Mouse (Mus musculus): ENCODE results near the gene Heg1.

The Heg1 gene

DNA sequence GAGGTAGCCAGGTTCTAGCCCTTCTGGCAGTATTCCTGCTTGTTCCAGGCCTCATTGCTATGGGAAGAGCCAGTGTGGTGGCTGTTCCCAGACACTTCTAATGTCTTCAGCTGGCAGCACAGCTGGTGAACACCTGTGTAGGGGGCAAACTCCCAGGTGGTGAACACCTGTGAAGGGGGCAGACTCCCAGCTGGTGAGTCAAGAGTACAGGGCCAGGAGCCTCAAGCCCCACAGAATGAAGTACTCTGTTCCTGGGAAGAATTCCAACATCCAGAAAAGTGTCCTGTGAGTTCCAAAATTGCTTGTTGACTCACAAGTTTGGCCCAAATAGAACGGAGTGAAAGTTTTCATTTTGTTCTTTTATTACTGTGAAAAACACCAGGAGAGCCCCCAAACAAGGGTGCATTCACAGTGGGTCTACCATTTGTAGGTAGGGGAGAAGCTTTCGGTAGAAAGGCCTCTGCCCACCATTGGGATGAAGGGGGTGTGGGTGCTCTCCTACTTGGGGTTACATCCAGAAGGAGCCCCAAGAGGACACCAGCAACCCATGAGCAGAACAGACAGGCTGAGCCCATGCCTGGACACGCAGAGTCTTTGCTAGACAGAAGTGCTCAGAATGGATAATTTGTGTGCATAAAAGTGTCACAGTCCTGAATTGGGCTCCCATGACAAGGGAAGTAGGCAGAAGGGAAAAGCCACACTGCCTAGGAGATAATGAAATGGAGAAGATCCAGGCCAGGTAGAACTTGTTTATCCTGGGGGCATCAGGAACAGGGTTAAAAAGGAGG, 84.5 kb downstream of the Heg1 start:
- Histone ChIP-seq H3K36me3 (ENCODE audit: insufficient read depth, low read length) (no peaks in the 10 kb centered on the region), H3K9me3 (ENCODE audit: low read length) (no peaks in the 10 kb centered on the region), H3K4me1 (replicated peaks; ENCODE audit: low read depth, low read length) (peaks cover 41% of the 10 kb centered on the region), H3K27me3 (ENCODE audit: insufficient read depth, low read length) (peaks cover 24% of the 10 kb centered on the region), H3K4me3 (replicated peaks; ENCODE audit: low read length) (no peak overlapping the region)
- TF ChIP-seq POU5F1 (IDR thresholded peaks at IDR 0.05; ENCODE audit: borderline replicate concordance, low read length): no peak
- TF ChIP-seq CTCF (conservative IDR thresholded peaks at IDR 0.05; ENCODE audit: low read length): no peak
- TF ChIP-seq NANOG (IDR thresholded peaks at IDR 0.05; ENCODE audit: borderline replicate concordance, low read length): no peak

DNA sequence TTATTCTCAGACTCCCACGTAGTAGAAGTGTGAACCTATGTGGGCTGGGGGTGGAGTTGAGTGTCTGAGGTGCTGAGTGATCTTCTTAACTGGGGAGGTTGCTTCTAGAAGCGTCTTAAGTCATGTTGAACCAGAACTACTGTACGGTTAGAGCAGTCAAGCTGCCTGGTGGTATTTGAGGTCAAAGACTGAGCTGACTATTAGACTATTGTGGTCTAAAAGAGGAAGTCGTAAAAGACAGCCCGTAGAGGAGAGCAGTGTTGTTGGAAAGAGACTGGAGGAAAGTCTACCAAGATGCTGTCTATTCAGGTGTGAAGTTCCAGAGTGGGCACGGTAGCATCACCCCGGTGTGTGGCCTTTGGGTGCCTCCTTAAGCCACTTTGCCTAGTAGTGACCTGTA, 85.7 kb downstream of the Heg1 start:
- TF ChIP-seq CTCF (conservative IDR thresholded peaks at IDR 0.05; ENCODE audit: low read length): no peak
- TF ChIP-seq NANOG (IDR thresholded peaks at IDR 0.05; ENCODE audit: borderline replicate concordance, low read length): no peak
- no peak for TF ChIP-seq POU5F1 (IDR thresholded peaks at IDR 0.05; ENCODE audit: borderline replicate concordance, low read length)
- no peak overlapping the region for H3K4me3 ChIP-seq (replicated peaks; ENCODE audit: low read length)
- no peaks in the 10 kb centered on the region for H3K36me3 ChIP-seq (ENCODE audit: insufficient read depth, low read length)
- peaks cover 36% of the 10 kb centered on the region for H3K4me1 ChIP-seq (replicated peaks; ENCODE audit: low read depth, low read length)
- peaks cover 24% of the 10 kb centered on the region for H3K27me3 ChIP-seq (ENCODE audit: insufficient read depth, low read length)
- H3K9me3 ChIP-seq (ENCODE audit: low read length): no peaks in the 10 kb centered on the region

DNA sequence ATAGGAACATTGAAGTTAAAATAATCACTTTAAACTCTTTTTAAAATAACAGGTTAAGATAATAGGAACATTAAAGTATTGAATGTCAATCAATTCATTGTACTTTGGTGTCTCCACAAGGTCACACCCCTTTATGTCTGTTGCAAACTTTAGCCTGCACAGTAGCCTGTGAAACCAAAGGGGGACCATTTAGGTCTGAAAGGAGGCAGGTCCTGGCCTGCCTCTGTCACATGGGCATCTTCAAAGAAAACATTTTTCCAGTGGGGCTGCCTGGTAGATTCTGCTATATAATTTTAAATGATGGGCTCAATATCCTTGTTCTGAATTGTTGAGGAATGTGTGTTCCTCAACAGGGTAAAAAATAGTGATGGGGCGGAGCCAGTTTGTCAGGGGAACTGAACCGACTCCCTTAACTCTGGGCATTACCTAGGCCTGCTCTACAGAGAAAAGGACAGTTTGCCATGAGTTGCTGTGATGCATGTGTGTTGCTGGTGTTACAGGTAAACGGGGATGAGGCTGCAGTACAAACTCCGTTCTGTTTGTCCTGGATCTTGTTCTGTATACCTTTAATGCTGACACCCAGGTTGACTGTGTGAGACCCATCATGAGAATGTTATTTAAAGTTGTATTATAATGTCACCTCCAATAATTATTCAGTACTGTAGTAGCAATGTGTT, 86.7 kb downstream of the Heg1 start:
- peaks cover 24% of the 10 kb centered on the region for H3K27me3 ChIP-seq (ENCODE audit: insufficient read depth, low read length)
- no peaks in the 10 kb centered on the region for H3K36me3 ChIP-seq (ENCODE audit: insufficient read depth, low read length)
- peaks cover 28% of the 10 kb centered on the region for H3K4me1 ChIP-seq (replicated peaks; ENCODE audit: low read depth, low read length)
- H3K4me3 ChIP-seq (replicated peaks; ENCODE audit: low read length): no peak overlapping the region
- TF ChIP-seq NANOG (IDR thresholded peaks at IDR 0.05; ENCODE audit: borderline replicate concordance, low read length) (no peak), CTCF (conservative IDR thresholded peaks at IDR 0.05; ENCODE audit: low read length) (no peak), POU5F1 (IDR thresholded peaks at IDR 0.05; ENCODE audit: borderline replicate concordance, low read length) (no peak)
- H3K9me3 ChIP-seq (ENCODE audit: low read length): no peaks in the 10 kb centered on the region

GRCm38 (mm10) chr16:33772809-33773208, 88.6 kb downstream of the Heg1 start:
- TF ChIP-seq POU5F1 (IDR thresholded peaks at IDR 0.05; ENCODE audit: borderline replicate concordance, low read length): no peak
- TF ChIP-seq CTCF (conservative IDR thresholded peaks at IDR 0.05; ENCODE audit: low read length): no peak
- TF ChIP-seq NANOG (IDR thresholded peaks at IDR 0.05; ENCODE audit: borderline replicate concordance, low read length): no peak
- Histone ChIP-seq H3K36me3 (ENCODE audit: insufficient read depth, low read length) (no peaks in the 10 kb centered on the region), H3K9me3 (ENCODE audit: low read length) (no peaks in the 10 kb centered on the region), H3K4me3 (replicated peaks; ENCODE audit: low read length) (no peak overlapping the region), H3K4me1 (replicated peaks; ENCODE audit: low read depth, low read length) (peaks cover 9% of the 10 kb centered on the region), H3K27me3 (ENCODE audit: insufficient read depth, low read length) (peaks cover 21% of the 10 kb centered on the region)

DNA sequence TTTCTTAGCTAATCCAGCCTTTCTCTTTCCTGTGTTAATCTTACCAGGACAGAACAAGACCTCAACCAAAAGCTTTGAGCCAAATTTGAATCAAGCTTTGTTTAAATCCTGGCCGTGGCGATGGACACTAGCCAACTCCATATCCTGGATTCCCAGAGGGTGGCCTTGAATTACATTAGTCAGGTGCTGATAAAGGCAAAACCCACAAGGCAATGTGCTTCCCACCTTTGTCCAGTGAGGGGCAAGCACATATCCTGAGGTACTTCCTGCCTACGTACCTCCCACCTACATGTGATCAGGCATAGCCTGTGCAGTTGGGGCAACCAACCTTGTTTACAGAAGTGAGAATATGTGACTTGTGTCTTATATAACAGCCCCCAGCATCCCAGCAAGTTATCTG, 90.8 kb downstream of the Heg1 start:
- H3K9me3 ChIP-seq (ENCODE audit: low read length): no peaks in the 10 kb centered on the region
- peaks cover under 1% of the 10 kb centered on the region; the same call in 1 of the 2 replicates for H3K27me3 ChIP-seq (ENCODE audit: insufficient read depth, low read length)
- H3K4me3 ChIP-seq (replicated peaks; ENCODE audit: low read length): no peak overlapping the region
- H3K36me3 ChIP-seq (ENCODE audit: insufficient read depth, low read length): no peaks in the 10 kb centered on the region
- peaks cover 7% of the 10 kb centered on the region; the same call in 1 of the 2 replicates for H3K4me1 ChIP-seq (replicated peaks; ENCODE audit: low read depth, low read length)
- no peak for TF ChIP-seq POU5F1 (IDR thresholded peaks at IDR 0.05; ENCODE audit: borderline replicate concordance, low read length)
- no peak for TF ChIP-seq CTCF (conservative IDR thresholded peaks at IDR 0.05; ENCODE audit: low read length)
- no peak for TF ChIP-seq NANOG (IDR thresholded peaks at IDR 0.05; ENCODE audit: borderline replicate concordance, low read length)

GRCm38 (mm10) chr16:33775733-33776335, 91.7 kb downstream of the Heg1 start:
- H3K4me3 ChIP-seq (replicated peaks; ENCODE audit: low read length): no peak overlapping the region
- H3K36me3 ChIP-seq (ENCODE audit: insufficient read depth, low read length): no peaks in the 10 kb centered on the region
- H3K27me3 ChIP-seq (ENCODE audit: insufficient read depth, low read length): no peaks in the 10 kb centered on the region; the same call in 1 of the 2 replicates
- no peaks in the 10 kb centered on the region for H3K9me3 ChIP-seq (ENCODE audit: low read length)
- peaks cover 7% of the 10 kb centered on the region; the same call in 1 of the 2 replicates for H3K4me1 ChIP-seq (replicated peaks; ENCODE audit: low read depth, low read length)
- TF ChIP-seq NANOG (IDR thresholded peaks at IDR 0.05; ENCODE audit: borderline replicate concordance, low read length) (no peak), CTCF (conservative IDR thresholded peaks at IDR 0.05; ENCODE audit: low read length) (no peak), POU5F1 (IDR thresholded peaks at IDR 0.05; ENCODE audit: borderline replicate concordance, low read length) (no peak)

GRCm38 (mm10) chr16:33776766-33777529, 92.8 kb downstream of the Heg1 start:
- Histone ChIP-seq H3K4me1 (replicated peaks; ENCODE audit: low read depth, low read length) (peaks cover 14% of the 10 kb centered on the region), H3K4me3 (replicated peaks; ENCODE audit: low read length) (no peak overlapping the region), H3K36me3 (ENCODE audit: insufficient read depth, low read length) (no peaks in the 10 kb centered on the region), H3K27me3 (ENCODE audit: insufficient read depth, low read length) (no peaks in the 10 kb centered on the region; the same call in 1 of the 2 replicates), H3K9me3 (ENCODE audit: low read length) (no peaks in the 10 kb centered on the region)
- TF ChIP-seq CTCF (conservative IDR thresholded peaks at IDR 0.05; ENCODE audit: low read length): no peak
- no peak for TF ChIP-seq NANOG (IDR thresholded peaks at IDR 0.05; ENCODE audit: borderline replicate concordance, low read length)
- no peak for TF ChIP-seq POU5F1 (IDR thresholded peaks at IDR 0.05; ENCODE audit: borderline replicate concordance, low read length)

All from E14TG2a.4 (cell line).